Mouse (Mus musculus): Measurements from ENCODE around the gene Wdr17. TPM values are rescaled to one million over a fixed set of nuclear protein-coding genes. Genes with fewer than 3 reads are reported as not detected.

Gene Wdr17
- polyA plus RNA-seq (2012; rRNA removed), result 24.7 and 25.1 TPM in 2 replicates

- TF ChIP-seq POLR2A (IDR thresholded peaks at IDR 0.05; ENCODE audit: extremely low read depth, insufficient read depth, low read length) (peak; percentile 37; the same call in 1 of the 2 replicates), CTCF (IDR thresholded peaks at IDR 0.05; ENCODE audit: extremely low read depth, insufficient read depth, low read length) (no peak)
- 0 out of 2 replicates have a peak within 1 kb of the TSS, but pooled peaks have one; percentile 4 for H3K4me3 ChIP-seq (ENCODE audit: insufficient read depth, low read length)
- peak within 1 kb of the TSS; percentile 96 for H3K27ac ChIP-seq (ENCODE audit: insufficient read depth, low read length)
- H3K4me1 ChIP-seq (ENCODE audit: control insufficient read depth, insufficient read depth, low read length), result peaks cover 2% of the 10 kb centered on the region; the same call in 1 of the 2 replicates
These were observed at the start of gene Wdr17 for GRCm38 (mm10) chr8:54886987-54887785. Gene Wdr17, minus strand, starts transcription at chr8:54887184.

GRCm38 (mm10) chr8:54932306-54932705, 45.3 kb upstream of the Wdr17 start:
- H3K4me1 ChIP-seq (ENCODE audit: control insufficient read depth, insufficient read depth, low read length), result no peaks in the 10 kb centered on the region
- no peak overlapping the region for H3K27ac ChIP-seq (ENCODE audit: insufficient read depth, low read length)
- TF ChIP-seq CTCF (IDR thresholded peaks at IDR 0.05; ENCODE audit: extremely low read depth, insufficient read depth, low read length), result no peak
- TF ChIP-seq POLR2A (IDR thresholded peaks at IDR 0.05; ENCODE audit: extremely low read depth, insufficient read depth, low read length), result no peak
- H3K4me3 ChIP-seq (ENCODE audit: insufficient read depth, low read length), result no peak overlapping the region

- H3K4me3 ChIP-seq (ENCODE audit: insufficient read depth, low read length), result no peak overlapping the region
- no peak for TF ChIP-seq POLR2A (IDR thresholded peaks at IDR 0.05; ENCODE audit: extremely low read depth, insufficient read depth, low read length)
- TF ChIP-seq CTCF (IDR thresholded peaks at IDR 0.05; ENCODE audit: extremely low read depth, insufficient read depth, low read length), result no peak
- no peak overlapping the region for H3K27ac ChIP-seq (ENCODE audit: insufficient read depth, low read length)
- 0 out of 2 replicates have a peak, but pooled peaks cover 2% of the 10 kb centered on the region for H3K4me1 ChIP-seq (ENCODE audit: control insufficient read depth, insufficient read depth, low read length)
These were observed 38.0 kb upstream of the Wdr17 start for GRCm38 (mm10) chr8:54924936-54925335.

DNA sequence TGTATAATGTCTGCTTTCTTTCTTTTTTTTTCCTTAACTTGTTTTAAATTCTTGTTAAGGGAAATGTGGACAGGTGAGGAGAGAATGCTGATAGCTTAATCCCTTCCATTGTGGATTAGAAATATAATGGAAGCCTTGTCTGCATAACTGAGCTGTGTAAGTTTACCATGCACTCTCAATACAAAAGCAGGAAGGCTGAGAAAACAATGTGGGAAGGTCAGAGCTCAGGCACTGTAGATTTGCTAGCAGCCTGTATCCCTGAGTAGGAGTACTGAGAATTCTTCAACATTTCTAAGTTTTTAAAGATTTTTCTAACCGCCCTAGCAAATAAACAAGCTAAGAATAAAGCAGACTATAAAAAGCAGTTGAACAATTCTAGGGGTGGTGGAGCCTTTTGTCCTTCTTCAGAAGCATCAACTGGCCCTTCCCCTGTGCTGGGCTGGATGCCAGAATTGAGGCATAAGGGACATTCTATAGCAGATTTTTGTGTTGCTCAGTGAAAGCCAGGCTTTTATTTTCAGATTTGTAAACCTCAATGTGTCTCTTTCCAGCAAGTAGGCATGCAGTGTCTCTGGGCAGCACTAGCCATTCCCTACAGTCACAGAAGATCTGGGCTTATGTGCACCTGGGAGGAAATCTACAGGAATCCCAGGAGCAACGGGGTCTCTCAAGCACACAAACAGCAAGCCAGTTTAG, 35.3 kb upstream of the Wdr17 start:
- Histone ChIP-seq H3K4me3 (ENCODE audit: insufficient read depth, low read length) (no peak overlapping the region), H3K27ac (ENCODE audit: insufficient read depth, low read length) (no peak overlapping the region), H3K4me1 (ENCODE audit: control insufficient read depth, insufficient read depth, low read length) (0 out of 2 replicates have a peak, but pooled peaks cover 2% of the 10 kb centered on the region)
- no peak for TF ChIP-seq POLR2A (IDR thresholded peaks at IDR 0.05; ENCODE audit: extremely low read depth, insufficient read depth, low read length)
- no peak for TF ChIP-seq CTCF (IDR thresholded peaks at IDR 0.05; ENCODE audit: extremely low read depth, insufficient read depth, low read length)

DNA sequence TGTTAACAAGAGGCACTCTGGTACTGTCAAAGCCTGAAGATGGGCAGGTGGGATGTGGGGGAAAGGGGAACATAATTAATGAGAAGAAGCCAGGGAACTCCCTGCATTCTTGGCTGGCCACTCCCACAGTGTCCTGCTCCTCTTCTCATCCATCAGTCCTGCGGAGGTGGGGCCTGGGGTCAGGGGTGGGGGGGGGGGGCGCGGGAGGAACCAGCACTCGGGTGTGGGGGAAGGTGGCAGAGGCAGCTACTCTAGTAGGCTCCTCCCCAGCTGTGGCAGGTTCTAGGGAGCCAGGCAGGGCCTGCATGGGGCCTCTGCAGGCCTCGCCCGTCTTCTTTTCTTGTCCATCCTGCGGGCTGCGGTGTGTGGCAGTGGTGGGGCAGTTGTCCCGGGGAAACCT, 30.7 kb upstream of the Wdr17 start:
- Histone ChIP-seq H3K27ac (ENCODE audit: insufficient read depth, low read length) (no peak overlapping the region), H3K4me3 (ENCODE audit: insufficient read depth, low read length) (no peak overlapping the region), H3K4me1 (ENCODE audit: control insufficient read depth, insufficient read depth, low read length) (0 out of 2 replicates have a peak, but pooled peaks cover 2% of the 10 kb centered on the region)
- TF ChIP-seq POLR2A (IDR thresholded peaks at IDR 0.05; ENCODE audit: extremely low read depth, insufficient read depth, low read length) (no peak), CTCF (IDR thresholded peaks at IDR 0.05; ENCODE audit: extremely low read depth, insufficient read depth, low read length) (no peak)

- Histone ChIP-seq H3K4me1 (ENCODE audit: control insufficient read depth, insufficient read depth, low read length) (no peaks in the 10 kb centered on the region), H3K27ac (ENCODE audit: insufficient read depth, low read length) (no peak overlapping the region), H3K4me3 (ENCODE audit: insufficient read depth, low read length) (no peak overlapping the region)
- TF ChIP-seq POLR2A (IDR thresholded peaks at IDR 0.05; ENCODE audit: extremely low read depth, insufficient read depth, low read length) (no peak), CTCF (IDR thresholded peaks at IDR 0.05; ENCODE audit: extremely low read depth, insufficient read depth, low read length) (no peak)
These were observed 25.9 kb upstream of the Wdr17 start for GRCm38 (mm10) chr8:54912891-54913290.

DNA sequence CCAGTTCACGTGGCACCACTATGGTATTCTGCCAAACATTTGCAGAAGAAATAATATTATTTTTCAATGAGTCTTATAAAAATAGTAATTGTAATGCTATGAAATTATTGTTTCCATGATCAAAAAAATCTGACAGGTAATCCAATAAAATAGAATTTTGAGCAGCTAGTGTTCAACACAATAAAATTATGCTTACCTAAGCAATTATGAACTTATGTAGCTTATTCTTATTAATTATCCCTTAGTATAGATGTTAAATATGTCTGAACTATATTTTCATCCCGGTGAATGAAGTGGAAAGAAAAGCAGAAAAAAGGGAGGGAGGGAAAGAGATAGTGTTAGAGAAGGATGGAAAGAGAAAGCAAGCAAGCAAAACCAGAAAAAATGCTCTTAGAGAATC, 12.5 kb upstream of the Wdr17 start:
- Histone ChIP-seq H3K4me3 (ENCODE audit: insufficient read depth, low read length) (no peak overlapping the region), H3K27ac (ENCODE audit: insufficient read depth, low read length) (no peak overlapping the region), H3K4me1 (ENCODE audit: control insufficient read depth, insufficient read depth, low read length) (no peaks in the 10 kb centered on the region)
- TF ChIP-seq POLR2A (IDR thresholded peaks at IDR 0.05; ENCODE audit: extremely low read depth, insufficient read depth, low read length), result no peak
- TF ChIP-seq CTCF (IDR thresholded peaks at IDR 0.05; ENCODE audit: extremely low read depth, insufficient read depth, low read length), result no peak

- no peaks in the 10 kb centered on the region for H3K4me1 ChIP-seq (ENCODE audit: control insufficient read depth, insufficient read depth, low read length)
- no peak overlapping the region for H3K4me3 ChIP-seq (ENCODE audit: insufficient read depth, low read length)
- TF ChIP-seq POLR2A (IDR thresholded peaks at IDR 0.05; ENCODE audit: extremely low read depth, insufficient read depth, low read length), result no peak
- no peak for TF ChIP-seq CTCF (IDR thresholded peaks at IDR 0.05; ENCODE audit: extremely low read depth, insufficient read depth, low read length)
- no peak overlapping the region for H3K27ac ChIP-seq (ENCODE audit: insufficient read depth, low read length)
These were observed 7.8 kb upstream of the Wdr17 start for GRCm38 (mm10) chr8:54894637-54895322.

DNA sequence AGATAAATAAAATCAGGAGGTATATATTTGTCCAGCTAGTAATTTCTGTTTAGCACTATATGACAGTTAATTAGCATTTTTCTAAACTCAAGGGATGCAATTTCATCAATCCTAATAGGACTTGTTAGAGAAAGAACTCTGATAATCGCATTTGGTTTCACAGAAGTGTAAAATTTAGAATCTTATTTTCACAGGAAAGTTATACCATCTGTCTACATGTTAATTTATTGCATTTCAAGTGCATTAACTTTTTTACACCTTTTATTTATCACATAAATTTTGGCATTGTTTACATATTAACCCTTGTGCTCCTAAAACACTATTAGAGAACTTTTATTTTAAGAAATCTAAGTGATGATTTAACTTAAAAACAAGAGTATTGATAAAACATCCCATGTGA, 7.2 kb upstream of the Wdr17 start:
- H3K4me1 ChIP-seq (ENCODE audit: control insufficient read depth, insufficient read depth, low read length), result no peaks in the 10 kb centered on the region
- no peak overlapping the region for H3K4me3 ChIP-seq (ENCODE audit: insufficient read depth, low read length)
- no peak overlapping the region for H3K27ac ChIP-seq (ENCODE audit: insufficient read depth, low read length)
- TF ChIP-seq POLR2A (IDR thresholded peaks at IDR 0.05; ENCODE audit: extremely low read depth, insufficient read depth, low read length) (no peak), CTCF (IDR thresholded peaks at IDR 0.05; ENCODE audit: extremely low read depth, insufficient read depth, low read length) (no peak)

All from cortical plate, adult 2 months (tissue).